Mouse (Mus musculus) forebrain, postnatal 0 days (tissue): ENCODE measurements around the gene Shroom1. TPM values are rescaled to one million over a fixed set of nuclear protein-coding genes. Genes with fewer than 3 reads are reported as not detected.

Experiments
- ATAC-seq: fragments of 200-750 bp; cut with Nextera tagmentation; 2 replicates; pipeline ENCODE4 v1.8.0; 2017; ENCODE audit warnings: mild to moderate bottlenecking, moderate library complexity
- DNase-seq: peaks from one replicate; pipeline ENCODE4 v3.0.0-alpha.2; 2015
- H3K27ac ChIP-seq: fragments of 300-500 bp; sonication (generic); 2 replicates; pipeline ENCODE4 v1.5.1; 2014; ENCODE audit warnings: low read depth, mild to moderate bottlenecking, antibody characterized with exemption, low read length, moderate library complexity, mixed read lengths
- H3K27me3 ChIP-seq: fragments of 300-500 bp; sonication (generic); 2 replicates; pipeline ENCODE4 v1.6.1; 2014; ENCODE audit warnings: mild to moderate bottlenecking, low read length, mixed read lengths; ENCODE audit not compliant: insufficient read depth
- H3K36me3 ChIP-seq: fragments of 300-500 bp; sonication (generic); 2 replicates; pipeline ENCODE4 v1.6.1; 2014; ENCODE audit warnings: mild to moderate bottlenecking, moderate library complexity; ENCODE audit not compliant: insufficient read depth
- H3K4me1 ChIP-seq: fragments of 300-500 bp; sonication (generic); 2 replicates; pipeline ENCODE4 v1.6.1; 2014; ENCODE audit warnings: antibody characterized with exemption; ENCODE audit not compliant: insufficient read depth
- H3K4me2 ChIP-seq: fragments of 300-500 bp; sonication (generic); 2 replicates; pipeline ENCODE4 v1.6.1; 2014; ENCODE audit warnings: low read depth, mild to moderate bottlenecking, moderate library complexity
- H3K4me3 ChIP-seq: fragments of 300-500 bp; sonication (generic); 2 replicates; pipeline ENCODE4 v1.5.1; 2014; ENCODE audit warnings: low read depth, low read length, mixed read lengths
- H3K9ac ChIP-seq: fragments of 300-500 bp; sonication (generic); 2 replicates; pipeline ENCODE4 v1.6.1; 2014; ENCODE audit warnings: mild to moderate bottlenecking
- H3K9me3 ChIP-seq: fragments of 300-500 bp; sonication (generic); 2 replicates; pipeline ENCODE4 v1.6.1; 2016; ENCODE audit warnings: low read length
- CTCF ChIP-seq: sonication (generic); IDR thresholded peaks from 2 replicates; pipeline ENCODE4 v1.5.1; 2016; ENCODE audit warnings: antibody characterized with exemption, control low read depth, low read depth
- WGBS: fragments of 180-500 bp; shearing (Covaris S2); extraction: QIAGEN DNeasy Blood & Tissue Kit; methylation state at CpG from one replicate; pipeline ENCODE4 v1.1.7; 2014; 5-methylcytosine and 5-hydroxymethylcytosine counted together
- polyA plus RNA-seq: library from polyadenylated mRNA; unstranded; fragments of >200 nt; fragmentation: Nextera tagmentation; extraction: Ambion mirVana; gene quantifications from 2 replicates; pipeline ENCODE4 v1.2.1, GENCODE M21; 2015
- total RNA-seq: library from RNA; depleted of rRNA; stranded (reverse); fragments of >200 nt; gene quantifications from 2 replicates; pipeline ENCODE4 v1.2.3, GENCODE M21; 2014

Gene Shroom1
- total and polyA plus RNA-seq, 2 experiments from 2014 or later, result 2.0 to 4.9 TPM

DNA sequence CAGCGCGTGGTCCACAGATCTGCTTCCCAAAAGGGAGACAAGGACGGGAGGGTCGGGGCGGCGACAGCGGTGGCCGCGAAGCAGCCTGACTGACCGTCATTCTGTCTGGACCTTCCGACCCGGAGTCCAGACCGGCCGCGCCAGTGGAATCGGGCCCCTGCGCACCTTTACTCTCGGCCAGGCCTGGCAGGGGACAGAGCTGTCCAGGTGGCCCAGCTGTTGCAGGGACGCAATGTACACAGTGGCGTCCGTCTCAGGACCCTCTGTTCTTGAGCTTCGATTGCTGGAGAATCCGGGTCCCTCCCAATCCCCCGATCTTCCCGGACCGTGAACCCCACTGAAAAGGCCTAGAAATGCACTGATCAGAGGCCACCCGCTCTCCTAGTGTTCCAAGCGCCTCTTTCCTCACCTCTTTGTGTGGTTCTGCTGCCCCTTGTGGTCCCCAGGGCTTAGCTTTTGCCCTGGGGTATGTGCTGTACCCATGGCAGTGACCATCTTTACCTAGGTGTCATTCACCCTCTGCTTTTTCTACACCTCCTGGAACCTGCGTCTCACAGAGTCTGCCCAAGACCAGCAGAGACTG, 458 bp downstream of the Shroom1 start:
- 9% methylated on average over 29 of the region's 29 CpGs for WGBS
- H3K27me3 ChIP-seq, result peaks cover 11% of the 10 kb centered on the region
- H3K27ac ChIP-seq, result no peak overlapping the region
- H3K4me3 ChIP-seq, result peak overlapping the region; percentile 43
- H3K9me3 ChIP-seq, result no peaks in the 10 kb centered on the region
- H3K4me2 ChIP-seq, result peak overlapping the region; percentile 77
- H3K4me1 ChIP-seq, result peaks cover 5% of the 10 kb centered on the region; the same call in 1 of the 2 replicates
- peak overlapping the region; percentile 43 for H3K9ac ChIP-seq
- H3K36me3 ChIP-seq, result no peaks in the 10 kb centered on the region
- peak; percentile 42; the same call in 1 of the 2 replicates for ATAC-seq
- peak; percentile 21; the same call in 1 of the 2 replicates for TF ChIP-seq CTCF
- no peak for DNase-seq

- H3K27me3 ChIP-seq, result peaks cover 22% of the 10 kb centered on the region
- ATAC-seq, result no peak
- H3K4me2 ChIP-seq, result no peak overlapping the region
- H3K36me3 ChIP-seq, result no peaks in the 10 kb centered on the region
- no peak overlapping the region for H3K9ac ChIP-seq
- no peaks in the 10 kb centered on the region for H3K9me3 ChIP-seq
- TF ChIP-seq CTCF, result no peak
- peaks cover 5% of the 10 kb centered on the region; the same call in 1 of the 2 replicates for H3K4me1 ChIP-seq
- no peak overlapping the region for H3K4me3 ChIP-seq
- DNase-seq, result no peak
- WGBS, result 79% methylated on average over 3 of the region's 3 CpGs
- no peak overlapping the region for H3K27ac ChIP-seq
Observed at GRCm38 (mm10) chr11:53458996-53459395, 2.0 kb downstream of the Shroom1 start.

DNA sequence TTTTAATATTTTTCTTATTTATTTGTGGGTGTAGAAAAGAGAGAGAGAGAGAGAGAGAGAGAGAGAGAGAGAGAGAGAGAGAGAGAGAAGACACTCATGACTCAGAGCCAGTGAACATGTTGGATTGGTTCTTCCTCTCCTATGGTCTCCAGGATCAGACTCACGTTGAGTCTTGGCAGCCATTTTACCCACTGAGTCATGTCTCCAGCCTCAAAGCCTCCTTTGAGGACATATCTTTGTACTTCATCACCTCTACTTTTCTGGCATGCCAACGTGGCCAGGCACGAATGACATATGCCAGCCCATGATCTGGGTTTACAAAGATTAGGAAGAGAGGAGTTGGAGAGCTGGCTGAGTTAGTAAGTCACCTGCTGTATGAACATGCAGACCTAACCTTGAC, 3.2 kb downstream of the Shroom1 start:
- peaks cover 33% of the 10 kb centered on the region for H3K27me3 ChIP-seq
- no peak overlapping the region for H3K4me2 ChIP-seq
- no peak overlapping the region for H3K4me3 ChIP-seq
- H3K36me3 ChIP-seq, result no peaks in the 10 kb centered on the region
- H3K9ac ChIP-seq, result no peak overlapping the region
- peaks cover 5% of the 10 kb centered on the region; the same call in 1 of the 2 replicates for H3K4me1 ChIP-seq
- DNase-seq (no peak), ATAC-seq (no peak)
- no peak overlapping the region for H3K27ac ChIP-seq
- TF ChIP-seq CTCF, result no peak
- WGBS, result 82% methylated on average over 3 of the region's 3 CpGs
- no peaks in the 10 kb centered on the region for H3K9me3 ChIP-seq

DNA sequence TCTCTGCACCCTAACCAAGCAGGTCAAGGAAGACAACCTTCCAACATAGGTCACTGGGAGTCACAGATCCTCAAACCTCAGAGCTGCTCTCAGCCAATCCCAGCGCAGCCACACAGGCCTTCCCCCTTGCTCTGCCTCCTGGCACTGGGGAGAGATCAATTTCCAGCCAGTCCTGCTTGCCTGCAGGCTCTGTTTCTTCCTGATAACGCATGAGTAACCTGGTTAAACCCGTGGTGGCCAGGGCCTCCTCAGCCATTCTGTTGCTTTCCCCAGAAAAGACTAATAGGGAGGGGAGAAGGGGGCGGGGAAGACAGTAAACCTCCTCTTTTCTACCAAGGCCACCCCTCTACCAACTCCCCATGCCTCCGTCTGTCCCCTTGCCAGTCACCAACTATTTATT, 4.7 kb downstream of the Shroom1 start:
- no peak overlapping the region for H3K4me3 ChIP-seq
- ATAC-seq, result no peak
- H3K4me1 ChIP-seq, result peaks cover 6% of the 10 kb centered on the region
- no peak for TF ChIP-seq CTCF
- peaks cover 39% of the 10 kb centered on the region for H3K27me3 ChIP-seq
- no peaks in the 10 kb centered on the region for H3K9me3 ChIP-seq
- no peak for DNase-seq
- WGBS, result 23% methylated on average over 5 of the region's 5 CpGs
- H3K36me3 ChIP-seq, result no peaks in the 10 kb centered on the region
- no peak overlapping the region for H3K4me2 ChIP-seq
- H3K9ac ChIP-seq, result no peak overlapping the region
- no peak overlapping the region for H3K27ac ChIP-seq

DNA sequence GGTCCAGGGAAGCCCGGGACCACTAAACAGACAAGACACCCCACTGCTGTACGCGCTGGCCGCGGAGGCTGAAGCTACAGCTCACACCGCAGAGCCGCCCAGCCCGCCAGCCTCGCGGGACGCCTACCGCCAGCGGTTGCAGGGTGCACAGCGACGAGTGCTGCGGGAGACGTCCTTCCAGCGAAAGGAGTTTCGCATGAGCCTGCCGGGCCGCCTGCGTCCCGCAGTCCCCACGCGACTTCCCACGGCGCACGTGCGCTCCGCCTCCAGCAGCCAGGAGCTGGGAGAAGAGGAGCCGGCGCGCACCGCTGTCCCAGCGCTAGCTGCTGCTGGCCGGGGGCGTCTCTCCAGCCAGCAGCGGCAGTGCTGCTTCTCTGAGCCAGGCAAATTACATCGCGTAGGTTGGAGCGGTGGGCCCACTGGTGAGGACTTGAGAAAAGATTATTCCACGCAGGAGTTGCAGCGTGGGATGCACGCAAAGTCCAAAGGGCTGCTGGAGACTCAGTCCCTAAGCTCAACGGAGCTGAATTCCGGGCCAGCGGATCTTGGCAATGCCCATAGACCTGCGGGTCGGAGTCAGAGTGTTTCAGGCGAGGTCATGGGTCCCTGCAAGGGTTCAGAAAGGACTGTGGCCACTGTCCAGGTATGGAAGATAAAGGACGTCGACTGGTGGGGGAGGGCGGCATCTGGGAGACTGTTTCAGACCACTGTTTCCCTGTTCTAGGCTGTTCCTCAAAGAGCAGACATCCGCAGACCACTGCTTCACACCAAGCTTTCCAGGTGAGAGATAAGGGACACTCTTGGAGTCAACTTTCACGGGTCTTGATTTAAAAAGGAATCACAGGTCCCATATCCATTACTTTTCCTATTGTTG, 6.8 kb downstream of the Shroom1 start:
- Histone ChIP-seq H3K36me3 (no peaks in the 10 kb centered on the region), H3K27ac (no peak overlapping the region), H3K9ac (peak overlapping the region; percentile 33; the same call in 1 of the 2 replicates), H3K4me2 (peak overlapping the region; percentile 68), H3K27me3 (peaks cover 31% of the 10 kb centered on the region), H3K4me3 (peak overlapping the region; percentile 32), H3K4me1 (peaks cover 3% of the 10 kb centered on the region; the same call in 1 of the 2 replicates), H3K9me3 (no peaks in the 10 kb centered on the region)
- no peak for TF ChIP-seq CTCF
- DNase-seq (peak; percentile 43), ATAC-seq (no peak)
- WGBS, result 8% methylated on average over 52 of the region's 55 CpGs

GRCm38 (mm10) chr11:53466231-53466971, 9.4 kb downstream of the Shroom1 start:
- no peaks in the 10 kb centered on the region for H3K36me3 ChIP-seq
- peak overlapping the region; percentile 56 for H3K9ac ChIP-seq
- peak; percentile 76 for ATAC-seq
- peak; percentile 91 for DNase-seq
- H3K27ac ChIP-seq, result no peak overlapping the region
- H3K4me3 ChIP-seq, result peak overlapping the region; percentile 37
- peak overlapping the region; percentile 68 for H3K4me2 ChIP-seq
- WGBS, result 8% methylated on average over 40 of the region's 40 CpGs
- H3K27me3 ChIP-seq, result peaks cover 31% of the 10 kb centered on the region
- peaks cover 15% of the 10 kb centered on the region for H3K4me1 ChIP-seq
- peak; percentile 89 for TF ChIP-seq CTCF
- H3K9me3 ChIP-seq, result no peaks in the 10 kb centered on the region
